Mouse (Mus musculus) gastrocnemius, postnatal 25 days (tissue): ENCODE results near the gene Wnt3a. TPM values are rescaled to one million over a fixed set of nuclear protein-coding genes. Genes with fewer than 3 reads are reported as not detected.
"Not testable (repeated sequence)": the region's sequence is repeated elsewhere in the genome, so short reads cannot be mapped to it uniquely, and the experiment has no call there.

Source experiments
- DNase-seq: peaks from one replicate; pipeline ENCODE4 v3.0.0; 2022
- microRNA-seq, 2 experiments: library from miRNA; unstranded; fragments of <30 nt; microRNA quantifications; one replicate each; pipeline ENCODE4 v1.2.0; 2021; ENCODE audit warnings: borderline replicate concordance in 2 of 2
- total RNA-seq, 2 experiments: library from RNA; stranded (reverse); gene quantifications; 1 replicate in 1 of 2; 2 replicates in 1 of 2; pipeline ENCODE4 v1.2.3; 2021

Gene Wnt3a
- total RNA-seq, 2 experiments from 2014 or later = not detected

DNA sequence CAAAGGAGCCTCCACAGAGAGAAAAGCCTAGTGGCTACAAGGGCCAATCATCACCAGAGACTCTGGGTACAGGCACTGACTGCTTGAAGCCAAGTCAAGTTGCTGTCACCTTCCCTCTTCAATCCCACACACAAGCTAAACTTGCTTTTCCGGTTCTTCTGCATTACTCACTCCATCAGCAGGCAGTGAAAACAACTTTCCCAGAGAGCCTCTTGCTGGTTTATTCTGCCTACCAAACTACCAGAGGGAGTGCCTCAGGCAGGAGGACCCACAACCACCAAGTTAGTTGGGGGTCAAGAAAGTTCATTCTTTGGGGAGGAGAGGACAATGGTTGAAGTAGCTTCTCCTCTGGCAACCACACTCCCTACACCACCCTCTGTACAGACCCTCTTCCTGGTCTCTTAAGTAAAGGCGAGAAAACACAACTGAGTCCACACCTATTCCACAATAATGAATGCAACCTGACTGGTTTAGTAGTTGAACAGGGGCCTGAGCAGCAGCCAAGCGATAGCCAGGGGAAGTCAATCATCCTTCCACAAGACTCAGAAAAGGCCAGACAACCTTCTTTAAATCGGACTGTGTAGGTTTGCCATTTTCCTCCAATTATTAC, 72.1 kb downstream of the Wnt3a start:
- DNase-seq = no peak

DNA sequence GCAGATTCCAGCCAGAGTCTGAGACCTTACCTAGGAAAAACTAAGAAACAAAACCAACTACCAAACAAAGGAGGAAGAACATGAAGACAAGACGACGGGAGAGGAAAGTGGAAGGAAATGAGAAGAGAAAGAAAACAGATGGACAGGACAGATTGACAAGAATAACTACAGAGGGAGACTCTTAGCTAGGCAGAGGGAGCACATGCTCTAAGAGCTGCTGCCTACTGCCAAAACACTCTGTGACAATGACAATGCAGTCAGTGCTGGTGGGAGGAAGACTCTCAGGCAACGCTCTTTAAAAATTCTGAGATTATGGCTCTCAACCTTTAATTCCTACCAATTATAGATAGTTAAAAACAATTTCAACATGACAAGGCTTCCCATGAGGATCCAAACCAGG, 73.6 kb downstream of the Wnt3a start:
- DNase-seq = no peak

GRCm38 (mm10) chr11:59212892-59213494, 77.6 kb downstream of the Wnt3a start:
- no peak for DNase-seq

DNA sequence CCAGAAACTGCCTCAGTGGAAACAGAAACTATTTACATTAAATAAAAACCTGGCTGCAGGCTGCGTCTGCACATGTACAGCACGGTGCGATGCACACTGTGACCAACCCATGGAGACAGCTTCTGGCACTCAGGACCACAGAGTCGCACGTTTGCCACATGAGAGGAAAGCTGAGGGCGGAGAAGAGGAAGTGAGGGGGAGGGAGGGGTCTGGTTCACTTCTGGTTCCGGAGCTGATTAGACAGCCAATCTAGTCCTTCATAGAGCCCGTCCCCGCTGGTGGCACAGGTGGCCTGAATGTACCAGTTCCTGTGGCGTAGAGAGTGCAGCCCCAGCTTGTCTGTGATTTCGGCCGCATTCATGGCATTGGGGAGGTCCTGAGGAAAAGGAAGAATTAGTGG, 78.2 kb downstream of the Wnt3a start:
- not testable (repeated sequence) for DNase-seq

- not testable (repeated sequence) for DNase-seq
These were observed 79.0 kb downstream of the Wnt3a start for GRCm38 (mm10) chr11:59211561-59211960.

DNA sequence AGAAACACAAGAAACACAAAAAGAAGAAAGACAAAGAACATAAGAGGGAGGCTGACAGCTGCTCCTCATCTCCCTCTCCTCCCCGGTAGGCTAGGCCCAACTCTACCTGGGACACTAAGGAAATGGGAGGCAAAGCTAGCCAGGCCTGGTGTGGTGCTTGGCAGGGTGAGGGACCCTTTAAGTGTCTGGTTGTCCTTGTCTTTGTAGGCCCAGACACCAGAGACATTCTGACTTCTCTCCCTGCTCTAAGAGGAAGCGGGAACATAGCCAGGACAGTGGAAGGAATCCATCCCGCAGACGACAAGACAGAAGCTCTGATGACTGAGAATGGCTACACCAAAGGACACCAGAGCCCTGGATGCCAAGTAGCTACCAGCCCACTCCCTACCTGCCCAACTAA, 80.5 kb downstream of the Wnt3a start:
- DNase-seq = no peak

DNA sequence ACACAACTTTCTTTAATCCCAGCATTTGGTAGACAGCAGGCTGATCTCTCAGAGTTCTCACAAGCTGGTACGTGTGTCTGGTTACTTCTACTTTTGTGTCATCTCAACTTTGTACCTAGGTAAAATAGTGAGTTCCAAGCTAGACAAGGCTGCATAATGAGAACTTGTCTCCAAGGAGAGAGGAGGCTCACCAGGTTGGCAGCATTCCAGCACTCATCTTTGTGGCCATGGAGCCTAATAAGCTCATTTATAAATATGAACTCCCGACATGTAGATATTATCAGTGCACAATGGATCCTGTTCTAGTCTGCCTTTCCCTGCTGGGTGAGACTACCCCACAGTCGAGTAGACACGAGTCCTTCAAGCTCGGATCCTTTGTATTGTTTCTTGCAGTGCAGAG, 81.0 kb downstream of the Wnt3a start:
- DNase-seq = no peak

DNA sequence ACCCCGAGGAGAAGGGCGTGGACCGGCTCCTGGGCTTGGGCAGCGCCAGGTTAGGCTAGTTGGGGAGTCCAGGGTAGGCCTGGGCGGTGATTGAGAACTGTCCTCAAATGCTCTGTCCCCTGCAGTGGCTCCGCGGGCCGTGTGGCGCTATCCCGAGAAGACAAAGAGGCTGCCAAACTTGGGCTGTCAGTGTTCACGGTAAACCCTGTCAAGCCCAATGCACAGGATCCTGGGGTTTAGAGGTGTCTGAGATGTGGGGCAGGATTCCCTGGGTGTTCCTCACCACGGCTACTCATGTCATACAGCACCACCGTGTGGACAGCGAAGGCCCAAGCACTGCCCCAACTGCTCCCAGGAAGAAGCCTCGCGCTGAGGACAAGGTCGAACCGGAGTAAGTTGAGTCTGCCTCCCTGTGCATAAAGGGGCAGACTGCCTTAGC, 81.5 kb downstream of the Wnt3a start:
- peak; percentile 41 for DNase-seq

GRCm38 (mm10) chr11:59208153-59208831, 82.3 kb downstream of the Wnt3a start, which contains the start of gene 2310033P09Rik:
2310033P09Rik (plus strand) TSS chr11:59208321.
- peak; percentile 92 for DNase-seq

DNA sequence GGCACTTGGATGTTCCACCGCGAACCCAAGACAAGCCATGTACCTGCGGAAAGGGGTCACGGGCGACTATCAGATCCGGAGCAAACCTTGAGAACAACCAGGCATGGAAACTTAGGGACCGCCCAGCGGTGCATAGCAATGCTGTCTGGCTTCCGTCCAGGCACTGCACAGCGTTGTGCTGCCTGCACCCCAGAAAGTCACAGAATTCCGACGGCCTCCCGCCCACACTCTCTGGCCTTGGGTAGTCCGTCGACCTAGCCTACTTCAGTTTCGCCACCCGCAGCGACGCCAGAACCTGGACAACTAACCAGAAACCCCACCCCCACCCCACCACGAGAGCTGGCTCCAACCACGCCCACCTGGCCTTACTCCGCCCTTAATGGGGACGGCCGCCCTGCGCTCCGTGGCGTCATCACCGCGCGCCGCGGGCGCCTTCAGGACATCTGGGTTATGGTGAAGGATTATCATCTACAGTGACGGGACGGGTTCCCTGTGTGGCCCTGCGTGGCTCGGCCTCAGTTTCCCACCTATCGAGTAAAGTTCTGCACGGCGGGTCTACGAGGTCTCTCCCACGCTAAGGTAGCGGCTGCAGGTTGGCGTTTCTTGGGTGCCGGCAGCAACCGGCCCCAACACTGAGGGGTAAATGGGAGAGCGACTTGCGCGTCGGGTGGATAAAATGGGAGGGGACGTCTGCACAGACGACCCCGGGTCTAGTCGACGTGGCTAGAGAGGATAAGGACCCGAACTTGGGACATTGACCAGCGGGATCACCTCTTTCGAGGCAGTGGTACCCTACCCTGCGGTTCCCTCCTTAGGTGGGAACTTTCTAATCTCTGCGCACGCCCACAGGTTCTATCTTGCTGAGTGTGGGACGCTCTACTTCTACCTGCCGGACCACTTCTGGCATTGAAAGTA, 88.2 kb downstream of the Wnt3a start, which contains the start of gene Mrpl55:
Gene Mrpl55 (plus strand): TSS at position 406 of the 915 bp plus-strand sequence.
- peak; percentile 91 for DNase-seq

DNA sequence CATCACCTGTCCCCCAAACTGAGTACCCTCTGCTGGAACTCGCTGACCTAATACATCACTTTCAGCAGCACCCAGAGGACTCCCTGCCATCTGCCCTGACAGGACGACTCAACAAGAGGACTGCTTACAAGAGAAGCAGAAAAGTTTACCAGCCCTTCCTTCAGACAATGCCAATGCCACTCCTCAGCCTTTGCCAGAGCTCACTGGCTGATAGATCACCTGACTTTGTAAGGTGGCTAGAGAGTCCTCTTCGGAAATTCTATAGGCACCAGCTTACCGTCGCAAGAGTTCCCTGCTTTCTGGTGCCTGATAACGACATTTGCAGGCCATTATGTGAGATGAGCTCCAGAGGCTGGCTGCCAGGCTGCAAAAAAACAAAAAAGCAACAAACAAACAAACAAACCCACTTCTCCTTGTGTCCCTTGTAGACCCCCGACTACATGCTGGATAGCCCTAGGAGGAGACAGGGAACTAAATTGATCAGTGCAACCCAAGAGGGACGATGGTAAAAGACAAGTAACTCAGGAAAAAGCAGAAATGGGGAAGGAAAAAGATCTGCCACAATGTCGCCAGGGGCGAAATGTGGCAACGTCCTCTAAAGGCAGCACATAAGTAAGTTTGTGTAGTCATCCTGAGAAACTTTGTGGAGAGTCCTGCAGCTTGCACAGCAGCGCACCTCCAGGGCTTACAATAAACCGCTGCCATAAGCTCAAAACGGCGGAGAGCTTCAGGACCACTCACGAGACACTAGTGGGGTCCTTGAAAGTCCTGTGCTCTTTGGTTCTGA, 89.1 kb downstream of the Wnt3a start:
- no peak for DNase-seq

Small RNA genes lying within 50 kb of the gene (microRNA-seq; reads per million reads assigned to microRNA genes)
- 0 reads per million in 2 experiments for gene Gm24756

Other genes starting within 250 kb of the Wnt3a start
- gene Obscn, start 154.3 kb downstream of the Wnt3a start, total RNA-seq = 1,000 to 10,000 TPM; 1,440 to 1,520 TPM
- 1 to 10 TPM; 7.3 to 9.3 TPM for gene Iba57, start 127.0 kb downstream of the Wnt3a start, total RNA-seq
- gene Gjc2, start 107.5 kb downstream of the Wnt3a start, total RNA-seq = under 1 TPM; 0.33 to 0.48 TPM
- 10 to 100 TPM; 18.7 to 24.5 TPM for gene Guk1, start 98.5 kb downstream of the Wnt3a start, total RNA-seq
- gene Mrpl55, start 88.3 kb downstream of the Wnt3a start, total RNA-seq = 10 to 100 TPM; 47.8 to 48.4 TPM
- 1 to 10 TPM; 2.8 to 3.3 TPM for gene 2310033P09Rik, start 82.4 kb downstream of the Wnt3a start, total RNA-seq
- gene Arf1, start 62.5 kb downstream of the Wnt3a start, total RNA-seq = 100 to 1,000 TPM; 193 to 199 TPM
- 1 to 10 TPM; 8.2 to 8.5 TPM for gene Wnt9a, start 16.2 kb upstream of the Wnt3a start, total RNA-seq
- gene Prss38, start 84.9 kb upstream of the Wnt3a start, total RNA-seq = not detected
- 1 to 10 TPM; 8.5 to 8.8 TPM for gene Jmjd4, start 159.3 kb upstream of the Wnt3a start, total RNA-seq
- 10 to 100 TPM; 18.2 to 23.6 TPM for gene Snap47, start 160.4 kb upstream of the Wnt3a start, total RNA-seq
- 1 to 10 TPM; 2.3 to 2.6 TPM for gene Zfp867, start 181.7 kb upstream of the Wnt3a start, total RNA-seq
- gene Zkscan17, start 236.0 kb upstream of the Wnt3a start, total RNA-seq = 10 to 100 TPM; 12.9 to 15.8 TPM